Mouse (Mus musculus) MEL (cell line): ENCODE data around the gene Soat1.

ENCODE experiments used
- CTCF ChIP-seq, 3 experiments: IDR thresholded peaks in 2 of 3; conservative IDR thresholded peaks in 1 of 3; 2 replicates each; pipeline ENCODE4 v1.5.1; 2011 to 2012; ENCODE audit warnings: low read length in 3 of 3, low read depth in 2 of 3, mild to moderate bottlenecking in 2 of 3, improper control_type of control experiment in 1 of 3, inconsistent platforms in 1 of 3, mixed read lengths in 1 of 3, moderate library complexity in 1 of 3; ENCODE audit not compliant: control insufficient read depth in 1 of 3, insufficient read depth in 1 of 3, poor library complexity in 1 of 3, severe bottlenecking in 1 of 3
- E2F4 ChIP-seq: IDR thresholded peaks from 2 replicates; pipeline ENCODE4 v1.6.1; 2011; ENCODE audit warnings: low read depth, low read length, improper control_type of control experiment, borderline replicate concordance
- EP300 ChIP-seq, 2 experiments: IDR thresholded peaks; 2 replicates each; pipeline ENCODE4 v1.6.1; 2011; ENCODE audit warnings: improper control_type of control experiment in 2 of 2, low read length in 2 of 2, low read depth in 1 of 2, mild to moderate bottlenecking in 1 of 2
- ETS1 ChIP-seq: IDR thresholded peaks from 2 replicates; pipeline ENCODE4 v1.6.1; 2012; ENCODE audit warnings: low read depth, mild to moderate bottlenecking, inconsistent platforms, low read length, improper control_type of control experiment, moderate library complexity
- MAFK ChIP-seq: IDR thresholded peaks from 2 replicates; pipeline ENCODE4 v1.6.1; 2011; ENCODE audit warnings: low read depth, mild to moderate bottlenecking, low read length, improper control_type of control experiment, borderline replicate concordance
- MYC ChIP-seq: IDR thresholded peaks from 2 replicates; pipeline ENCODE4 v1.6.1; 2011; ENCODE audit warnings: low read depth, mild to moderate bottlenecking, low read length, improper control_type of control experiment, moderate library complexity
- NELFE ChIP-seq: IDR thresholded peaks from 2 replicates; pipeline ENCODE4 v1.6.1; 2011; ENCODE audit warnings: low read depth, low read length, improper control_type of control experiment
- NRF1 ChIP-seq: IDR thresholded peaks from 2 replicates; pipeline ENCODE4 v1.6.1; 2014; ENCODE audit warnings: low read depth, mild to moderate bottlenecking, inconsistent platforms, low read length, improper control_type of control experiment, moderate library complexity; ENCODE audit not compliant: poor library complexity, insufficient read depth, severe bottlenecking
- POLR2A ChIP-seq, 2 experiments: IDR thresholded peaks; 2 replicates each; pipeline ENCODE4 v1.6.1; 2011 to 2012; ENCODE audit warnings: low read length in 2 of 2, mild to moderate bottlenecking in 2 of 2, control low read depth in 1 of 2, improper control_type of control experiment in 1 of 2, low read depth in 1 of 2, moderate library complexity in 1 of 2; ENCODE audit not compliant: control insufficient read depth in 1 of 2, insufficient read depth in 1 of 2, poor library complexity in 1 of 2
- SIN3A ChIP-seq: IDR thresholded peaks from 2 replicates; pipeline ENCODE4 v1.6.1; 2012; ENCODE audit warnings: low read length, improper control_type of control experiment, inconsistent platforms
- TCF12 ChIP-seq: IDR thresholded peaks from 2 replicates; pipeline ENCODE4 v1.6.1; 2014; ENCODE audit warnings: low read depth, mild to moderate bottlenecking, inconsistent platforms, low read length, improper control_type of control experiment, moderate library complexity
- USF2 ChIP-seq, 2 experiments: IDR thresholded peaks; 2 replicates each; pipeline ENCODE4 v1.6.1; 2011 to 2012; ENCODE audit warnings: improper control_type of control experiment in 2 of 2, low read length in 2 of 2, borderline replicate concordance in 1 of 2, inconsistent platforms in 1 of 2, low read depth in 1 of 2, mild to moderate bottlenecking in 1 of 2; ENCODE audit not compliant: insufficient read depth in 1 of 2
- ZKSCAN1 ChIP-seq: IDR thresholded peaks from 2 replicates; pipeline ENCODE4 v1.6.1; 2012; ENCODE audit warnings: low read depth, mild to moderate bottlenecking, inconsistent platforms, low read length, improper control_type of control experiment, moderate library complexity
- ZMIZ1 ChIP-seq: IDR thresholded peaks from 2 replicates; pipeline ENCODE4 v1.6.1; 2012; ENCODE audit warnings: low read depth, mild to moderate bottlenecking, inconsistent platforms, low read length, improper control_type of control experiment, moderate library complexity

DNA sequence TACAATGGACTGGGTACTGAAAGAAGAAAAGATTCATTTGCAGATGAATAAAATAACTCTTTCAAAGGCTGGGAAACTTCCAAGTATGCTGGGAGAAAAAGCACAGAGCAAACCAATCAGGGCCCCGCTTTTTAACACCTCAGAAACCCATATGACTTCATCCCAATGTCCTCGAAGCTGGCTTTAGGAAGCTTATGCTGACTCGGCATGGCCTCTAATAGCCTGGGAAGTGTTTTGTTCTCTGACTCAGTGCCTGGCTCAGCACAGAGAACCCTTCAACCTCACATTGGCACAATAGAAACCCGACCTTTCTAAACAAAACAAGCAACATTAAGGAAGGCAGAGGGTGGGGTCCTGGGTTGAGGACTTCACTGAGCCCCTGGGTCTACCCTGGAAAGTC is 23.7 kb downstream of the Soat1 start:
- TF ChIP-seq CTCF (IDR thresholded peaks at IDR 0.05 in 2 of 3, conservative IDR thresholded peaks at IDR 0.05 in 1 of 3; ENCODE audit: control insufficient read depth in 1 of 3, insufficient read depth in 1 of 3, low read depth in 2 of 3, low read length in 3 of 3, poor library complexity in 1 of 3, severe bottlenecking in 1 of 3), result no peak
- no peak for TF ChIP-seq E2F4
- TF ChIP-seq POLR2A (IDR thresholded peaks at IDR 0.05; ENCODE audit: control insufficient read depth in 1 of 2, insufficient read depth in 1 of 2, low read depth in 1 of 2, low read length in 2 of 2, poor library complexity in 1 of 2), result no peak
- no peak for TF ChIP-seq EP300 (IDR thresholded peaks at IDR 0.05; ENCODE audit: low read depth in 1 of 2, low read length in 2 of 2)
- TF ChIP-seq ZMIZ1, result no peak
- TF ChIP-seq MAFK, result no peak
- no peak for TF ChIP-seq ZKSCAN1
- TF ChIP-seq NRF1, result no peak
- no peak for TF ChIP-seq MYC
- TF ChIP-seq TCF12, result no peak
- no peak for TF ChIP-seq NELFE
- no peak for TF ChIP-seq USF2 (IDR thresholded peaks at IDR 0.05; ENCODE audit: borderline replicate concordance in 1 of 2, insufficient read depth in 1 of 2, low read depth in 1 of 2, low read length in 2 of 2)
- TF ChIP-seq ETS1, result no peak
- TF ChIP-seq SIN3A, result no peak
